Mouse (Mus musculus): ENCODE measurements around the gene Chchd3. TPM values are rescaled to one million over a fixed set of nuclear protein-coding genes. Genes with fewer than 3 reads are reported as not detected.

The Chchd3 gene
- polyA plus RNA-seq, 1 experiment = not detected

DNA sequence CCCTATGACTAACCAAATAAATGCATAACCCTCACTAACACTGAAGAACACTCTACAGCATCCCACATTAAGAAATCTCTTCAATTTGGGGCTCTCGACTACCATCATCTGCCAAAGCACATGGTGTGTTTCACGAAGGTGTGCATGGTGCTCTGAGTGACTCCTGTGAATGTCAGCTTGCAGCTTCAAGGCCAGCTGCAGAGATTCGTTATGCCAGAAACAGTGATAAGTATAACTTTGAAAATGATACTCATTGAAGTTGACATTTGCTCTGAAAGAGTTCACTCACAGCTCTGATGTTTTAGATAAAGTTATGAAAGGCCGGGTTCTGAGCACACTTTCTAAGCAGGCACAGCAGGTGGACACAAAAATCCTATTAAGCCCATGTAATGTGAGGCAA lies 3.7 kb downstream of the Chchd3 start:
- 86% methylated on average over 4 of the region's 4 CpGs for WGBS
- TF ChIP-seq CTCF (IDR thresholded peaks at IDR 0.05; ENCODE audit: insufficient read depth, low read depth, low read length) = no peak
- Histone ChIP-seq H3K4me3 (ENCODE audit: insufficient read depth, low read depth, low read length) (no peak overlapping the region), H3K27ac (ENCODE audit: insufficient read depth, low read depth, low read length) (no peak overlapping the region), H3K4me1 (ENCODE audit: control insufficient read depth, insufficient read depth, low read length) (no peaks in the 10 kb centered on the region)

DNA sequence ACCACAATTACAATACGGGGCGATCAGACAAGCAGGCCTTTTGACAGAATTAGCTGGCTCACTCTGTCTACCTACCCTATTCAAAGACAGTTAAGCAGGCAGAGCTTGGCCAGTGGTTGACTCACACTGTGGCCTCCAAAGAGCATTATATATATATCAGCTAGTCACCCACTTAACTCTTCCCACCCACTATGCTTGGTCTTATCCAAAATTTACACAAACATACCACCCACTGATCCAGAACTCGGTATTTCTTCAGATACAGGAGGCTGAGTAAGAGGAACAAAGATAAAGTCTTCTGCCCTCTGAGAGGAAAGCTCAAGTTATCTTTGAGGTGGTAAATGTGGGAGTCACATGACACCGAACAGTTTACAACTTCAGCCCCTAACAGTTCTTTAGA lies 4.4 kb downstream of the Chchd3 start:
- H3K4me1 ChIP-seq (ENCODE audit: control insufficient read depth, insufficient read depth, low read length) = no peaks in the 10 kb centered on the region
- TF ChIP-seq POLR2A (IDR thresholded peaks at IDR 0.05; ENCODE audit: insufficient read depth, low read depth, low read length) = no peak
- no peak for TF ChIP-seq CTCF (IDR thresholded peaks at IDR 0.05; ENCODE audit: insufficient read depth, low read depth, low read length)
- no peak overlapping the region for H3K27ac ChIP-seq (ENCODE audit: insufficient read depth, low read depth, low read length)
- H3K4me3 ChIP-seq (ENCODE audit: insufficient read depth, low read depth, low read length) = no peak overlapping the region
- WGBS = 69% methylated on average over 4 of the region's 4 CpGs

DNA sequence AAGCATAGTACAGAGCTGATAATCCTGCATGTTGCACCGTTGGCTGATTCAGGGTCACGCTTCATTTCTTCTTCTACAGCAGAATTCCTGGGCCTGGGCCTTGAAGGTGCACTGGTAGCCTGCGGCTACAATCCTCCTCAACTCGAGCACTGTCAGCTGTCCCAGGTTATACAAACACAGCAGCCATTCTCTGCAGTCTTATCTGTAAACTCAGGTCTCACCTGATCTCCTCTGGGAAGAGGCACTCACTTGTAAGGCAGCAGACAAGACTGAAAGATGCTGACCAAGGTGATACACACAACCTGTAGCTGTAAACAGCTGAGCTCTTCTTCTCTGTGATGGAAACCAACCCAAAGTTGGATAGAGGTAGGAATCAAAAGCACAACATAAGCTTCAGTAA lies 5.1 kb downstream of the Chchd3 start:
- 96% methylated on average over 4 of the region's 4 CpGs for WGBS
- no peaks in the 10 kb centered on the region for H3K4me1 ChIP-seq (ENCODE audit: control insufficient read depth, insufficient read depth, low read length)
- no peak overlapping the region for H3K4me3 ChIP-seq (ENCODE audit: insufficient read depth, low read depth, low read length)
- TF ChIP-seq CTCF (IDR thresholded peaks at IDR 0.05; ENCODE audit: insufficient read depth, low read depth, low read length) (no peak), POLR2A (IDR thresholded peaks at IDR 0.05; ENCODE audit: insufficient read depth, low read depth, low read length) (no peak)
- no peak overlapping the region for H3K27ac ChIP-seq (ENCODE audit: insufficient read depth, low read depth, low read length)

DNA sequence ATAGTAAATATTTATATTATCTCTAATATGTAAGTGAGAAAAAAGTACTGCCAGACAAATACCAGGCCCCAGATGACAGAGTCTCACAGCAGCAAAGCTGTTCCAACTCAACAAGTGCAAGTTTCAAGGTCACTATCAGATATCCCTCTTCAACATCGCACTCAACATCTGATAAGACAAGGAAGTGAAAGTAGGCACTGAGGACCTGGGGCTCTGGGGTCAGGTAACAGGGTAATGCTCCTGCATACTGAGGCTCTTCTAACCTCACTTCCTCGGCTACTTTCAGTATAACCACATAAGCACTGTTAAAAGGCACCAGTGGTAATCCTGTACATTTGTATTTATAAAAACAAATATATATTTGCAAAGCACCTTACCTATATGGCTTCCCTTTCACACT lies 8.4 kb downstream of the Chchd3 start:
- no peak for TF ChIP-seq POLR2A (IDR thresholded peaks at IDR 0.05; ENCODE audit: insufficient read depth, low read depth, low read length)
- TF ChIP-seq CTCF (IDR thresholded peaks at IDR 0.05; ENCODE audit: insufficient read depth, low read depth, low read length) = no peak
- Histone ChIP-seq H3K4me1 (ENCODE audit: control insufficient read depth, insufficient read depth, low read length) (no peaks in the 10 kb centered on the region), H3K27ac (ENCODE audit: insufficient read depth, low read depth, low read length) (no peak overlapping the region), H3K4me3 (ENCODE audit: insufficient read depth, low read depth, low read length) (no peak overlapping the region)
- 91% methylated on average over 2 of the region's 2 CpGs for WGBS

DNA sequence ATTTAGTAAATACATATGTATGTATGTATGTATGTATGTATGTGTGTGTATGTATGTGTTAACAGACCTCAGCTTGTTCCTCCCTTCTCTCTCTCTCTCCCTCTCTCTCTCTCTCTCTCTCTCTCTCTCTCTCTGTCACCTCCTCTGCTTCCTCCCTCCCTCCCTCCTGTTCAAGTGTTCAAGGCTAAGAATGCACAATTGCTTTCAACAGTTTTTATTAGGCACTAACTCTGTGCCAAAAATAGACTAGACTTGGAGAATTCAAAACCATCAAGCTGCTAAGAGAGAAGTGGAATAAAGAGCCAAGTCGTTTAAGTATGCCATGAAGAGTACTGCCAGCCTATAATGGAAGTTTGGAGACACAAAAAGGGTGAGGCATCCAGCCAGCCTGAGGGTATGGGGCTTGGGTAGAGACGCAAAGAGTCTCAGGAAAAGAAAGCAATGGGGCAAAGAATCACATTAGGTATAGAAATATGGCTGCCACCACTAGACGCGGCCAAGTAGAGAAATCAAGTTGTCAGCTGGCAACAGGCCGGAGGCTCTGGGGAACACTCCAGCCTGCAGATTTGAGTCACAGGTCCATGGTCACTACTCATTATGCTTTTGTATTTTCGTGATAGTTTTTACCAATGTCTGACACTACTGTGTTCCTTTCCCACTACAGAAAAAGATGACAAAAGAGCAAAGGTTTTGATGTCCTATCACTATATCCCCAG lies 10.2 kb downstream of the Chchd3 start:
- H3K4me1 ChIP-seq (ENCODE audit: control insufficient read depth, insufficient read depth, low read length) = no peaks in the 10 kb centered on the region

DNA sequence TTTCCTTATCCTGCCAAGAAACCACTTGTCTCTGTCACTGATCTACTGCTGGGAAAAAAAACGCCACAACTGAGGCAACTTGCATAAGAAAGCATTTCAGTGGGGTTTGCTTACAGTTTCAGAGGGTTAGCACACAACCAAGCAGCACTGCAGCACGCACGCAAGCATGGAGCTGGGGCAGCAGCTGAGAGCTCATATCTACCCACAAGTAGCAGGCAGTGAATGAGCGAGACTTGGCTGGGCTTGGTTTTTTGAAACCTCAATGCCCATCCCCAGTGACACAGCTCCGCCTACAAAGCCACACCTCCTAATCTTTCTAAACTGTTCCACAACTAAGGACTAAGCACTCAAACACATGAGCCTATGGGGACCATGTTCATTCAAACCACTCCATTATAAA lies 16.6 kb downstream of the Chchd3 start:
- Histone ChIP-seq H3K4me3 (ENCODE audit: insufficient read depth, low read depth, low read length) (no peak overlapping the region), H3K27ac (ENCODE audit: insufficient read depth, low read depth, low read length) (no peak overlapping the region), H3K4me1 (ENCODE audit: control insufficient read depth, insufficient read depth, low read length) (no peaks in the 10 kb centered on the region)
- WGBS = 92% methylated on average over 5 of the region's 5 CpGs
- no peak for TF ChIP-seq POLR2A (IDR thresholded peaks at IDR 0.05; ENCODE audit: insufficient read depth, low read depth, low read length)
- TF ChIP-seq CTCF (IDR thresholded peaks at IDR 0.05; ENCODE audit: insufficient read depth, low read depth, low read length) = no peak

More for the DNA sequence above, 10.2 kb downstream of the Chchd3 start:
- Histone ChIP-seq H3K27ac (ENCODE audit: insufficient read depth, low read depth, low read length) (no peak overlapping the region), H3K4me3 (ENCODE audit: insufficient read depth, low read depth, low read length) (no peak overlapping the region)
- TF ChIP-seq CTCF (IDR thresholded peaks at IDR 0.05; ENCODE audit: insufficient read depth, low read depth, low read length) = no peak
- no peak for TF ChIP-seq POLR2A (IDR thresholded peaks at IDR 0.05; ENCODE audit: insufficient read depth, low read depth, low read length)
- WGBS = 57% methylated on average over 6 of the region's 6 CpGs

DNA sequence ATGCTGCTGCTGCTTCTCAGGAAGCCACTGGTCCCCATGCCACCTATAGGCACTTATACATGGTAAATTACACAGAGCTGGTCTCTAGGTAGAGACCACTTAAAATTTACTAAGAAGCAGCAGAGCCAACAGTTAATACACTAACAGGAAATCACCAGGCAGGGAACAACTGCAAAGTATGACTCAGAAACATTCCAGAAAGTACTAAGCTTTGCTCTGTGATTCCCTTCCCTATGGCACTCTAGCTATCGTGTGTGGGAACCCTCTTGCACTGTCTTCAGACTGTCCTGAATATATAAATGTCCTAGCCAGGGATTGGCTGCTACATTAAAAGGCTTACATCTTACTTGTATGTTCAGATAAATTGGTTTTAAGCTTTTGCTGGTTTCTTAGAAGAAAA lies 17.2 kb downstream of the Chchd3 start:
- Histone ChIP-seq H3K4me1 (ENCODE audit: control insufficient read depth, insufficient read depth, low read length) (no peaks in the 10 kb centered on the region), H3K4me3 (ENCODE audit: insufficient read depth, low read depth, low read length) (no peak overlapping the region), H3K27ac (ENCODE audit: insufficient read depth, low read depth, low read length) (no peak overlapping the region)
- TF ChIP-seq POLR2A (IDR thresholded peaks at IDR 0.05; ENCODE audit: insufficient read depth, low read depth, low read length) = no peak
- TF ChIP-seq CTCF (IDR thresholded peaks at IDR 0.05; ENCODE audit: insufficient read depth, low read depth, low read length) = no peak
- WGBS = 52% methylated on average over 1 of the region's 1 CpGs

DNA sequence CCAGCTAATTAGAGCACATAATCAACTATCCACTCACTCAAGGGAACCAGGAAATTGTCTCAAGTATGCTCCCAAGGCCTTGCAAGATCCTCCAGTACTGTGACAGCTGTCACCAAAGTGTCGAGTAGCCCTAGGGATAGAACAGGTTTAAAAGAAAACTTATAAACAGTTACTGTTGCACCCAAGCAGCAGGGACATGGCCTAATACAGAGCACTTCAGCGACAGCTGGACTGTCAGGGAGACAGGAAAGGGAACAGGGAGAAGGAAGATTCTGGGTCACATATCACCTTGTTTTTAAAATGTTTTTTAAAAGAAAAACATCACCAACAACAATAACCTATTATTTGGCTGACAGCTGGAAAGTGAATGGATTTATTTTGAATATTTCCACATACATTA lies 18.1 kb downstream of the Chchd3 start:
- WGBS = 93% methylated on average over 2 of the region's 2 CpGs
- Histone ChIP-seq H3K27ac (ENCODE audit: insufficient read depth, low read depth, low read length) (no peak overlapping the region), H3K4me3 (ENCODE audit: insufficient read depth, low read depth, low read length) (no peak overlapping the region), H3K4me1 (ENCODE audit: control insufficient read depth, insufficient read depth, low read length) (no peaks in the 10 kb centered on the region)
- TF ChIP-seq POLR2A (IDR thresholded peaks at IDR 0.05; ENCODE audit: insufficient read depth, low read depth, low read length) (no peak), CTCF (IDR thresholded peaks at IDR 0.05; ENCODE audit: insufficient read depth, low read depth, low read length) (no peak)

DNA sequence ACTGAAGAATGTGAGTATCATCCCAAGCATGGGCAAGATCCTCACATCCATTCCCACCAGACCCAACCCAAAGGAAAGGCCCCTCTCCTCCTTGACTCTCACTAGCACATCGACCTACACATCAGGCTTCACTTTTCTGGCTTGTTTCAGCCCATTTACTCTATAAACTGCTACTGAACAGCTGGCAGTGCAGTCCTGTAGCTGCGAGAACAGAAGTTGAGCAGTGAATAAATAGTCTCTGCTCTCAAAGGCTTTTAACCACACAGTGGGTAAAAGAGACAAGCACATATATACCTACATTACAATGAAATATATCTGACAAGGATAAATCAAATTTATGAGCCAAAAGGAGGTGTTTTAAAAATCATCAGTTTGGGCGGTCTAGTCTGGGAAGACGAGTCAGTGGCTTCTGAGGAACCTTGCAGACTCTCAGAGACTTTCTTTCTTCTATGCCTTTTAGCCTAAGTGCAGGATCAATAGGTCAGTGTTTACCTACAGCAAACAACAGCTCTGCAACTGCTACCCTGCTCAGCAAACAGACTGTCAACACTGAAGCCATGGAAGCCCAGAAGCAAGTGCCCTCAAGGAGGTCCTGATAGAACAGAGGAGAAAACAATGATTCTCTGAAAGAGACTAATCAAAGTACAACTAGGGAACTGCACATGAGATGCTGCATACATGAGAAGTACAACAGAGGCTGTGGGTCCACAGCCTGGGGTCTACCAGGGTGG lies 19.5 kb downstream of the Chchd3 start:
- TF ChIP-seq POLR2A (IDR thresholded peaks at IDR 0.05; ENCODE audit: insufficient read depth, low read depth, low read length) = no peak
- no peak for TF ChIP-seq CTCF (IDR thresholded peaks at IDR 0.05; ENCODE audit: insufficient read depth, low read depth, low read length)
- H3K4me3 ChIP-seq (ENCODE audit: insufficient read depth, low read depth, low read length) = no peak overlapping the region
- 99% methylated on average over 4 of the region's 4 CpGs for WGBS
- no peak overlapping the region for H3K27ac ChIP-seq (ENCODE audit: insufficient read depth, low read depth, low read length)
- no peaks in the 10 kb centered on the region for H3K4me1 ChIP-seq (ENCODE audit: control insufficient read depth, insufficient read depth, low read length)
